Mouse (Mus musculus) yolk sac, embryonic 10.5 days (tissue): ENCODE data around the gene Eif2b2.

Source experiments
- DNase-seq: peaks from one replicate; pipeline ENCODE4 v3.0.0-alpha.2; 2017; ENCODE audit warnings: low spot score

Eif2b2 gene

GRCm38 (mm10) chr12:85256074-85256751 is 36.9 kb downstream of the Eif2b2 start:
- no peak for DNase-seq

- no peak for DNase-seq
Measured at GRCm38 (mm10) chr12:85257008-85257639, 37.8 kb downstream of the Eif2b2 start.

GRCm38 (mm10) chr12:85262489-85262888 is 43.2 kb downstream of the Eif2b2 start:
- DNase-seq = no peak

- DNase-seq = no peak
Measured at GRCm38 (mm10) chr12:85263190-85263589, 43.9 kb downstream of the Eif2b2 start.

GRCm38 (mm10) chr12:85264531-85264930 is 45.2 kb downstream of the Eif2b2 start:
- DNase-seq = no peak

GRCm38 (mm10) chr12:85264940-85265339 is 45.7 kb downstream of the Eif2b2 start:
- no peak for DNase-seq

- DNase-seq = no peak
Measured at GRCm38 (mm10) chr12:85266248-85266647, 47.0 kb downstream of the Eif2b2 start.

- no peak for DNase-seq
Measured at GRCm38 (mm10) chr12:85269821-85270220, 50.5 kb downstream of the Eif2b2 start.

GRCm38 (mm10) chr12:85270319-85270718 is 51.0 kb downstream of the Eif2b2 start, which contains the start of gene Mlh3:
Mlh3 (minus strand) TSS chr12:85270599.
- DNase-seq = peak; percentile 84

- no peak for DNase-seq
Measured at GRCm38 (mm10) chr12:85271132-85271842, 52.0 kb downstream of the Eif2b2 start.

GRCm38 (mm10) chr12:85271843-85272206 is 52.5 kb downstream of the Eif2b2 start:
- no peak for DNase-seq

GRCm38 (mm10) chr12:85273508-85273907 is 54.2 kb downstream of the Eif2b2 start:
- no peak for DNase-seq
